Mouse (Mus musculus) kidney, embryonic 14.5 days (tissue): ENCODE measurements around the gene Gm14391. TPM values are rescaled to one million over a fixed set of nuclear protein-coding genes. Genes with fewer than 3 reads are reported as not detected.
"Not testable (repeated sequence)": the region's sequence is repeated elsewhere in the genome, so short reads cannot be mapped to it uniquely, and the experiment has no call there.

Experiments
- ATAC-seq: fragments of 200-750 bp; cut with Nextera tagmentation; 2 replicates; pipeline ENCODE4 v1.8.0; 2017; ENCODE audit warnings: moderate number of reproducible peaks, mild to moderate bottlenecking, moderate TSS enrichment, moderate library complexity; ENCODE audit not compliant: low FRiP score, low TSS enrichment
- H3K27ac ChIP-seq: fragments of 300-500 bp; sonication (generic); 2 replicates; pipeline ENCODE4 v1.5.1; 2014; ENCODE audit warnings: low read depth, mild to moderate bottlenecking, low read length, moderate library complexity, mixed read lengths
- H3K27me3 ChIP-seq: fragments of 300-500 bp; sonication (generic); 2 replicates; pipeline ENCODE4 v1.6.1; 2014; ENCODE audit warnings: mild to moderate bottlenecking, low read length; ENCODE audit not compliant: control insufficient read depth, insufficient read depth
- H3K36me3 ChIP-seq: fragments of 300-500 bp; sonication (generic); 2 replicates; pipeline ENCODE4 v1.6.1; 2014; ENCODE audit warnings: low read length, mixed read lengths; ENCODE audit not compliant: control insufficient read depth, insufficient read depth
- H3K4me1 ChIP-seq: fragments of 300-500 bp; sonication (generic); 2 replicates; pipeline ENCODE4 v1.6.1; 2014; ENCODE audit warnings: low read length, mixed read lengths; ENCODE audit not compliant: control insufficient read depth, insufficient read depth
- H3K4me2 ChIP-seq: fragments of 300-500 bp; sonication (generic); replicated peaks from 2 replicates; pipeline ENCODE4 v1.6.1; 2014; ENCODE audit warnings: low read depth, mild to moderate bottlenecking, low read length
- H3K4me3 ChIP-seq: fragments of 300-500 bp; sonication (generic); 2 replicates; pipeline ENCODE4 v1.5.1; 2014; ENCODE audit warnings: mild to moderate bottlenecking, low read length
- H3K9ac ChIP-seq: fragments of 300-500 bp; sonication (generic); 2 replicates; pipeline ENCODE4 v1.6.1; 2014; ENCODE audit warnings: low read depth, mild to moderate bottlenecking, low read length, moderate library complexity
- H3K9me3 ChIP-seq: fragments of 300-500 bp; sonication (generic); 2 replicates; pipeline ENCODE4 v1.6.1; 2016; ENCODE audit warnings: low read length; ENCODE audit not compliant: control insufficient read depth
- WGBS: fragments of 180-500 bp; shearing (Covaris S2); extraction: QIAGEN DNeasy Blood & Tissue Kit; methylation state at CpG from one replicate; pipeline ENCODE4 v1.1.7; 2014; 5-methylcytosine and 5-hydroxymethylcytosine counted together
- polyA plus RNA-seq: library from polyadenylated mRNA; unstranded; fragments of >200 nt; fragmentation: Nextera tagmentation; extraction: Ambion mirVana; gene quantifications from 2 replicates; pipeline ENCODE4 v1.2.1, GENCODE M21; 2014

The Gm14391 gene
- polyA plus RNA-seq: 5.3 and 6.4 TPM in 2 replicates

DNA sequence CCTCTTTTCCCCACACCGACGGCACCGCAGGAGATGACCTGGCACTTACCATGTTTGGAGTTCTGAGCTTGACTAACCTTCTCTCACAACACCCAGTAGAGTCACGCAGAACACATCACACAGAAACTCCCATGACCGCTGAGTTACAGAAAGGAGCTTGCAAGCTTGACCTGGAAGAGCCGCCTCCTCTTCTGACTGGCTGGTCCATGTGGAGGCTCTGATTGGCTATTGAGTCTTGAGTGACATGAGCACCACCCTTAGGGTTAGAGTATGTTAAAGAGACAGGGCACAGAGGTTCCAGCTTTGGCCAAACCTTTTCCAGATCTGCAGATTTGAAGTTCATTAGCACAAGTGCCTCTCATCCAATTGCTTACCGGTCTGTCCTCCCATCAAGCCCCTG is at the start of gene Gm14391:
Gene Gm14391 (minus strand): TSS at position 186 of the 400 bp plus-strand sequence.
- not testable (repeated sequence) for H3K9me3 ChIP-seq, H3K27me3 ChIP-seq, ATAC-seq, H3K9ac ChIP-seq, H3K4me2 ChIP-seq, H3K27ac ChIP-seq, H3K36me3 ChIP-seq, H3K4me3 ChIP-seq, H3K4me1 ChIP-seq
- WGBS: no CpG with 5 or more reads among the region's 7 CpGs

DNA sequence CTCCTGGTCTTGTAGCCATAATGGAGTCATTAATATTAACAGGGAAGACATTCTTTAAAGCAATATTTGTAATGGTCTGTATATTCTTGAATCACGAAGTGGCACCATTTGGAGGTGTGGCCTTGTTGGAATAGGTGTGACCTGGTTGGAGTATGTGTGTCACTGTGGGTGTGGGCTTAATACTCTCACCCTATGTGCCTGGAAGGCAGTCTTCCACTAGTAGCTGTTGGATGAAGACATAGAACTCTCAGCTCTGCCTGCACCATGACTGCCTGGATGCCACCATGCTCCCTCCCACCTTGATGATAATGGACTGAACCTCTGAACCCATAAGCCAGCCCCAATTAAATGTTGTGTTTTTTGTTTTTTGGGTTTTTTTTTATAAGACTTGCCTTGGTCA is 27.7 kb downstream of the Gm14391 start:
- H3K4me2 ChIP-seq, ATAC-seq, H3K4me3 ChIP-seq, H3K9ac ChIP-seq, H3K4me1 ChIP-seq, H3K27me3 ChIP-seq, H3K9me3 ChIP-seq, H3K36me3 ChIP-seq, H3K27ac ChIP-seq: not testable (repeated sequence)
- 50% methylated on average over 1 of the region's 1 CpGs for WGBS

DNA sequence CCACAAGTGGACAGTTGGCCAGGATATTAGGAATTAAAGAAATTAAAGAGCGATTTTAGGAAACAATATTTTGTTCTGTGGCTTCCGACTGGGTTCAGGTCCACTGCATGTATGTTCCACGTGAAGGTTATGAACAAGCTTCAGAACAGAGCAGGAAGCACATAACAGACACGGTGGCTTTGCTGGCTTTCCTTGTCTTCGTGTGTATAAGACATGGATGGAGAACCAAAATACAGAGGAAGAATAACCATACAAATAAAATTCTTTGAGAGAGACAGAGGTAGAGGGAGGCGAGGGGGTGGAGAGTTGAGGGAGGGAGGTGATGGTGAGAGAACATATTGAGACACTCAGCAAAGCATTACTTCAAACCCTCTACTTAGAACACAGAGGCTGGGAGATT is 30.4 kb downstream of the Gm14391 start:
- Histone ChIP-seq H3K9me3 (no peaks in the 10 kb centered on the region), H3K36me3 (no peaks in the 10 kb centered on the region), H3K27me3 (no peaks in the 10 kb centered on the region), H3K4me2 (no peak overlapping the region), H3K4me1 (no peaks in the 10 kb centered on the region), H3K27ac (no peak overlapping the region), H3K4me3 (no peak overlapping the region), H3K9ac (no peak overlapping the region)
- 88% methylated on average over 6 of the region's 6 CpGs for WGBS
- ATAC-seq: no peak

DNA sequence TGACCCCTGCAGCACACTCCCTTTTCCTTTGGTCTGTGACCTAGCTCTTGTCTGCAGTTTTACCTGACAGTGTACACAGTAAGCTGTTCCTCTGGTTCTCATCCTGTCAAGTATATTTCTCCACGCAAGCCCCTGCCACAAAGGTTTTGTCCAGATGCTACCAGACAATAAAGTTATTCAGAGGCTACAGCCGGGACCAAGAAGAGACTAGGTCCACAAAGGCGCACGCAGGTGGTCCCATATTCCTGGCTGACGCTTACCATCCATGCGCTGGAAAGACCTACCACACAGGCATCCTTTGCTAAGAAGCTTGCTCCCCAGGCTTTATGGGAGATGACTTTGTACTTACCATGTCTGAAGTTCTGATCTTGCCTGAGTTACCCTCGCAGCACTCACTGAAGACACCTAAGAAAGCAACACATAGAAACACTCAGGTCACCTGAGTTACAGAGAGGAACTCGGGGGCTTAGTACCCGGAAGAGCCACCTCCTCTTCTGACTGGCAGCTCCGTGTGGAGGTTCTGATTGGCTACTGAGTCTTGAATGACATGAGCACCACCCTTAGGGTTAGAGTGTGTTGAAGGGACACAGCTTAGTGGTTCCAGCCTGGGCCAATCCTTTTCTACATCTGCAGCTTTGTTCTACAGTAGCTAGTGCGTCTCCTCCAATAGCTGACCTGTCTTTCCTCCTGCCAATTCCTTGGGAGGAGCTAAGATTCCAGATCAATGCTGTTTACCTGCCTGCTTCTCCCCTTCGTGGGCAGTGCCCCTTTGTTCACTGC is 31.1 kb downstream of the Gm14391 start, which contains the start of gene Gm14443:
Gene Gm14443 (minus strand): TSS at position 471 of the 780 bp plus-strand sequence.
- H3K4me1 ChIP-seq, H3K27me3 ChIP-seq, H3K4me2 ChIP-seq, H3K4me3 ChIP-seq, H3K27ac ChIP-seq, H3K9ac ChIP-seq, ATAC-seq, H3K36me3 ChIP-seq, H3K9me3 ChIP-seq: not testable (repeated sequence)
- 76% methylated on average over 12 of the region's 12 CpGs for WGBS

DNA sequence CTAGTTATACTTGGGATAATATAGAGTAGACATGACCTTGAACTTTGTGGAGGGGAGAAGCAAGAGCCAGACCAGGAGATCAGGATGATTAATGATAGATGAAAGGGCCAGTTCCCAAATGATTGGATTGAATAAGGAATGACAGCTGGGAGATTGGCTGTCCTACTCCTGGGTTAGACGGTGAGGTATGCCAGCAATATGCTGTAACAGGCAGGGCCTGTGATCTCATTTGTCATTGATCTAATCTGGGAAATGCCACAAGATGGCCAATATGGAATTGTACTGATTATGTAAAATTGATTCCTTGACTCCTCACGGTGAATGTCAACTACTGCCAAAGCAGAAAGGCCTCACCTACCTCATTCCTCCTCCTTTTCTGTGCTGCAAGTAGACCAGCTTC is 32.7 kb downstream of the Gm14391 start:
- not testable (repeated sequence) for H3K9me3 ChIP-seq, H3K9ac ChIP-seq, H3K36me3 ChIP-seq, H3K4me2 ChIP-seq, H3K4me3 ChIP-seq, H3K27ac ChIP-seq, H3K4me1 ChIP-seq, H3K27me3 ChIP-seq, ATAC-seq
- WGBS: 91% methylated on average over 2 of the region's 2 CpGs

DNA sequence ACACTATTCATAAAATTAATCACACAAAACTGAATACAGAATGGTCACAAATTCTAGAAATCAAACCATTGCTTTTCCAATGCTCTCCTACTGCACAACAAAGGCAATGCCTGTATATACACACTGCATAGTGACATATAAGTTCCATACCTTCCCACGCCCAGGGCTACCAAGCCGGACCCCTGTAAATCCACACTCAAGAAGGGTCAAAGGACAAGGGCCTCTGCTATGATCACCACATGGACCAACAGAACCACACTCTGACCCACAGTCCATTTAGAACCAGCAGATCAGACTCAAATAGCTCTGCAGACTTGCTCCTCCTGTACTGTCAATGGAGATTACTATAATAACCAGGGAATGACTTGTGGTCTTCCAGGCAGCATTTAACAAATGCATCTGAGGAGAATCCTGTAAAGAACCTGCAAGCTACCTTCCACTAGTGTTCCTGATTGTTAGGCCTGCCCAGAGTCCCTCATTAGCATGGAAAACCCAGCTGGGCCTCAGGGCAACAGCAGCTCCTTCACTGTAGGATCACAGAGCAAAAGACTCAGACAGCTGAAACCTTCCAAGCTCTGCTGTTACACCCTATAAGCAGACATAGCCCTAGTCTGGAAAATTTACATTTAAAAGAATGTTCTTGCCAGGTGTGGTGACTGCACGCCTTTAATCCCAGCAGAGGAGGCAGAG is 33.7 kb downstream of the Gm14391 start:
- 91% methylated on average over 3 of the region's 3 CpGs for WGBS
- H3K27ac ChIP-seq, H3K4me1 ChIP-seq, H3K9me3 ChIP-seq, H3K9ac ChIP-seq, H3K27me3 ChIP-seq, H3K4me3 ChIP-seq, H3K36me3 ChIP-seq, ATAC-seq, H3K4me2 ChIP-seq: not testable (repeated sequence)

DNA sequence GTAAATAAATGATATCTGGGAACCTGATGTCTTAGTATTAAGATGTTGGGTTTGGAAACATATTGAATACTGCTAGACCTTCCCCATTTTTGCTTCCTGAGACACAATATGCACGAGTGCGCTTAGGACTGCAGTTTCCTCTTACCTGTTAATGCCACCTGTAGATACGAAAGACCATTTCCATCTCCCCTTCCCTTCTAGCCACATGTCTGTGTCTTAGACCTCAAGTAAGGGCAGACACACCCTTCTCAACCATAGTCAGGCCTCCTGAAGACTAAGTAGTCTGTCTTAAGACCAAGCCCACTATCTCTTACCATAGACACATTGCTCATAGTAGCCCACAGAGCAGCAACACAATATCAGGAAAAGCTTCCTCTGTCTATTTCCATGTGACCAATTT is 34.6 kb downstream of the Gm14391 start:
- Histone ChIP-seq H3K9me3 (no peaks in the 10 kb centered on the region), H3K9ac (no peak overlapping the region), H3K36me3 (no peaks in the 10 kb centered on the region), H3K4me1 (no peaks in the 10 kb centered on the region), H3K27me3 (no peaks in the 10 kb centered on the region), H3K4me2 (no peak overlapping the region), H3K27ac (no peak overlapping the region), H3K4me3 (no peak overlapping the region)
- 85% methylated on average over 3 of the region's 3 CpGs for WGBS
- no peak for ATAC-seq

DNA sequence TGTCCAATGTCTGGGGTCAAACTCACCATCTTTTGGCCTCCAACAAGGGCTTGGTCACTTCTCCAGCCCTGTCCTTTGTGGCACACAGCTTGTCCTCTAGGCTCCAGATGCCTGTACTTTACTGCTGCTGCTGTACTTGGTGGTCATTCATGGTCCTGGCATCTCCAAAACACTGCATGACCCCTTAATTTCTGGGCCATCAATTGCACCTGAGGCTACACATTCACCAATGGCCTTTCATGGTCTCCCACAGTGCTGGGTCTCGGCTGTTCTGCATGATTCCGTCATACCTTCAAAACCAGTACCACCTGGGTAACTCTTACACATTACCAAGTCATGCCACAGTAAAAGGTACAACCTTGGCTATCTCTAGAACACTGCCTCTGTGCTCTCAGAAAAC is 39.8 kb downstream of the Gm14391 start:
- not testable (repeated sequence) for H3K36me3 ChIP-seq, H3K9ac ChIP-seq, H3K9me3 ChIP-seq, H3K27ac ChIP-seq, H3K4me1 ChIP-seq, H3K4me2 ChIP-seq, H3K4me3 ChIP-seq, ATAC-seq, H3K27me3 ChIP-seq
- WGBS: 85% methylated on average over 2 of the region's 2 CpGs

DNA sequence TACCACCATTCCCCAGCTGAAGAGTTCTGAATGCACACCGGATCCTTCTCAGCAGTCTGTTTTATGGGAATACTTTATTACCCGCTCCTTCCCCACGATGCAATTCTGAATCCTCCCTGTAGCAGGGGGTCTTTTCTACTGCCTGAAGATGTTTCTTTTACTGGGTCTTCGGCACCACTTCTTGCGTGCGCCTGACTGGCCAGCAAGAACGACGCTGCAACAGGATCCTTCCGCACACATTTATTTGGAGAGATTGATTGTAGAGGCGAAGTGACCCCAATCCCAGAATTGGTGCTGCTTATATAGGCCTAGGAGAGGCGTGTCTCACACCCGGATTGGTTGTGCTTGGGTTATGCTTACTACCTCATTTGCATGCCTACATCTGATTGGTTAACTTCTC is 41.6 kb downstream of the Gm14391 start:
- not testable (repeated sequence) for H3K4me2 ChIP-seq, H3K27me3 ChIP-seq, H3K9ac ChIP-seq, H3K4me3 ChIP-seq, H3K4me1 ChIP-seq, H3K36me3 ChIP-seq, H3K9me3 ChIP-seq, H3K27ac ChIP-seq, ATAC-seq
- WGBS: 93% methylated on average over 12 of the region's 12 CpGs
